Mouse (Mus musculus) small intestine, adult 2 months (tissue): Measurements from ENCODE around the gene Cela1.

Source experiments
- CTCF ChIP-seq: fragments of 200-500 bp; IDR thresholded peaks from 2 replicates; pipeline ENCODE4 v1.5.1; 2012; ENCODE audit warnings: low read depth, mild to moderate bottlenecking, control low read depth, inconsistent platforms, low read length, moderate library complexity, mixed read lengths; ENCODE audit not compliant: insufficient replicate concordance, insufficient read length; ENCODE audit errors: extremely low read depth
- POLR2A ChIP-seq: fragments of 200-500 bp; IDR thresholded peaks from 2 replicates; pipeline ENCODE4 v1.6.1; 2012; ENCODE audit warnings: low read depth, mild to moderate bottlenecking, control low read depth, inconsistent platforms, low read length, moderate library complexity

GRCm38 (mm10) chr15:100735095-100735952 is 47.6 kb upstream of the Cela1 start:
- no peak for TF ChIP-seq CTCF
- no peak for TF ChIP-seq POLR2A
